Mouse (Mus musculus): Measurements from ENCODE around the gene Arl10. TPM values are rescaled to one million over a fixed set of nuclear protein-coding genes. Genes with fewer than 3 reads are reported as not detected.

The Arl10 gene
- polyA plus RNA-seq, 1 experiment from 2014 or later = 19.2 TPM

DNA sequence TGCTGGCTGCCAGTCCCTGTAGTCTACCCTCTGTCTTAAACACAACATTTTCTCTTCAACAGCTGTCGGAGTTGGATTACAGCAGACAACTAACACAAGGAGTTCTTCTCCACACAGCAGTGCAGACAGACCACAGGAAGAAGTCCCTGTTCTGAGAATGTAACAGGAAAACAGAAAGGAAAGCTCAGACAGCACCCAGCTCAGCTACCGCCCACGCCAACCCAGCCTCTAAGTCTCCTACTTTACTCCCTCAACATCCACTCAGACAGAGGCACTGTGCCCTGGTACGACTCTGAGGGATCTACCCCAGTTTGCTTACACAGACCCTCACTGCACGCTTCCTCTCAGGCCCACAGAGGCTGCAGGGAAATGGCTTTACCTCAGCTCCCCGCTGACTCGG lies 14.2 kb upstream of the Arl10 start:
- peaks cover 81% of the 10 kb centered on the region for H3K36me3 ChIP-seq (ENCODE audit: control insufficient read depth, insufficient read depth, low read length)
- H3K4me2 ChIP-seq (ENCODE audit: low read length) = no peak overlapping the region
- WGBS = 93% methylated on average over 7 of the region's 7 CpGs

DNA sequence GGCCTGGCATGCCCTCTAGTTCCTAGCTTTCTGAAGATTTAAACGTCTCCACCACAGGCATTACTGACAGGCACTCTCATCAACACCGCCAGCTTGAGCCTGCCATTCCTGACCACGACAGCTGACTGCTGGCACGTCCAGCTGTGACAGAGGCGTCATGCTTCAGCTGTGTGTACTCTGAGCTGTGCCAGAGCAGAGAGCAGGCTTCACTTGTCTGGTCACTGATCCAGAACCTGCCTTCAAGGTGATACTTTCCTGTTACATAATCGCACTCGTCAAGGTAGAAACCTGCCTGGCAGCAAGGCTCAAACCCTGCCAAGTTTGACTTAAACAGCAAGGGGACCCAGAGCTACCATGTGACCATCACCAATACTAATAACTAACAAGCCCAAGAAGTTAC lies 12.3 kb upstream of the Arl10 start:
- Histone ChIP-seq H3K36me3 (ENCODE audit: control insufficient read depth, insufficient read depth, low read length) (peaks cover 61% of the 10 kb centered on the region), H3K9me3 (ENCODE audit: control insufficient read depth, low read length) (no peaks in the 10 kb centered on the region), H3K9ac (ENCODE audit: low read length) (no peak overlapping the region), H3K4me1 (ENCODE audit: control insufficient read depth in 2 of 2, insufficient read depth in 2 of 2, low read length in 2 of 2) (peaks cover 9 to 11% of the 10 kb centered on the region in 2 experiments), H3K4me2 (ENCODE audit: low read length) (no peak overlapping the region), H3K4me3 (ENCODE audit: control insufficient read depth in 1 of 2, insufficient read depth in 1 of 2, low read depth in 1 of 2, low read length in 2 of 2) (no peak overlapping the region), H3K27me3 (ENCODE audit: control insufficient read depth, insufficient read depth, low read length) (no peaks in the 10 kb centered on the region), H3K27ac (replicated peaks in 1 of 2; ENCODE audit: control insufficient read depth in 1 of 2, insufficient read depth in 1 of 2, low read depth in 2 of 2, low read length in 2 of 2) (no peak overlapping the region)
- 69% methylated on average over 7 of the region's 7 CpGs for WGBS
- no peak for ATAC-seq (ENCODE audit: insufficient number of reproducible peaks, insufficient read depth, low FRiP score, low read depth)

More for the DNA sequence above, 14.2 kb upstream of the Arl10 start:
- Histone ChIP-seq H3K9me3 (ENCODE audit: control insufficient read depth, low read length) (no peaks in the 10 kb centered on the region), H3K27ac (replicated peaks in 1 of 2; ENCODE audit: control insufficient read depth in 1 of 2, insufficient read depth in 1 of 2, low read depth in 2 of 2, low read length in 2 of 2) (no peak overlapping the region), H3K4me3 (ENCODE audit: control insufficient read depth in 1 of 2, insufficient read depth in 1 of 2, low read depth in 1 of 2, low read length in 2 of 2) (no peak overlapping the region), H3K4me1 (ENCODE audit: control insufficient read depth in 2 of 2, insufficient read depth in 2 of 2, low read length in 2 of 2) (peaks cover 7 to 9% of the 10 kb centered on the region in 2 experiments), H3K9ac (ENCODE audit: low read length) (no peak overlapping the region), H3K27me3 (ENCODE audit: control insufficient read depth, insufficient read depth, low read length) (no peaks in the 10 kb centered on the region)
- no peak for ATAC-seq (ENCODE audit: insufficient number of reproducible peaks, insufficient read depth, low FRiP score, low read depth)

DNA sequence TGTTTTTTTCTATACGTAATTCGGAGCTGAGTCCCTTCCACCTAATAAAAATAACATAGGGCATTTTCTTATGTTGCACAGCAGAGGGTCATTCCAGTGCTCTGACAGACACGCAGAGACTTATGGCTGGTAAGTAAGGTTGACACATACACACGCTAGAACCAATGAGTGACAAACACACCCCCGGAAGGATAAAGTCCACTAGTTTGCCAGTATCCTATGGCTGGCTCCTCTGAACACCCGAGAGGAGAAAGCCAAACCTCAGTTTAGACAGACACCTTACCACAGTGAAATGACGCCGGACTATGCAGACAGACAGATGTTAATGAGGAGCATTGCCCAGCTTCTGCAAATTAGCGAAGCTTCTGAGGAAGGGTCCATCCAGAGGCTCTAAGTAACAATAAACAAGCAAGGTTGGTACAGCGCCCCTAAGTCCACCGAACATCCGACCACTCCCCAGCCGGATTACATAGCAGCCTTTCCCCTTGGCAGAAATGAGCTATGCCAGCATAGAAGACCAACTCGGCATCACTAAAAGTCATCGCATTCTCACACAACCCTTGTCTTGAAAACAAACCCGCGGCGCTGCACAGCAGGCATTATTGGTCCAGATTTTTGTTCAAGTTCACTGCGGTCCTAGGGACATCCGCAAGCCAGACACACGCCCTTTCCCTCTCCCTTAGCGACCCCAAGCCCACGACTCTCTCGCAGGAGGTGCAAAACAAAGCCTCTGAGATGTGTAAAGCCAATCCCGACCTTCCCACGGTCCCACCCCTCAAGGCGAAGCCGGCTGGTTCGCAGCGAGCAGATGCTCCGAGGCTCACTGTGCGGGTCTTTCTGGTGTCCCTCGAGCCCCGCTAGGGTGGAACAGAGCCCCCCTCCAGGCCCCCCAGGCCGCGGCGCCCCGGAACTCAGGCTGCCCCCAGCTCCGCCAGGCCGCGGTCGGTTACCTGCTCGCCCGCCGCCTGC lies 10.3 kb upstream of the Arl10 start:
- Histone ChIP-seq H3K4me1 (ENCODE audit: control insufficient read depth in 2 of 2, insufficient read depth in 2 of 2, low read length in 2 of 2) (peaks cover 9 to 11% of the 10 kb centered on the region in 2 experiments), H3K27me3 (ENCODE audit: control insufficient read depth, insufficient read depth, low read length) (no peaks in the 10 kb centered on the region), H3K4me3 (ENCODE audit: control insufficient read depth in 1 of 2, insufficient read depth in 1 of 2, low read depth in 1 of 2, low read length in 2 of 2) (peak overlapping the region; percentile 85 to 97), H3K9ac (ENCODE audit: low read length) (peak overlapping the region; percentile 98), H3K36me3 (ENCODE audit: control insufficient read depth, insufficient read depth, low read length) (peaks cover 42% of the 10 kb centered on the region), H3K4me2 (ENCODE audit: low read length) (peak overlapping the region; percentile 87), H3K9me3 (ENCODE audit: control insufficient read depth, low read length) (no peaks in the 10 kb centered on the region), H3K27ac (replicated peaks in 1 of 2; ENCODE audit: control insufficient read depth in 1 of 2, insufficient read depth in 1 of 2, low read depth in 2 of 2, low read length in 2 of 2) (peak overlapping the region; percentile 2 to 62; a peak in 1 of 4 replicates)
- 11% methylated on average over 45 of the region's 45 CpGs for WGBS
- peak; percentile 35 for ATAC-seq (ENCODE audit: insufficient number of reproducible peaks, insufficient read depth, low FRiP score, low read depth)

DNA sequence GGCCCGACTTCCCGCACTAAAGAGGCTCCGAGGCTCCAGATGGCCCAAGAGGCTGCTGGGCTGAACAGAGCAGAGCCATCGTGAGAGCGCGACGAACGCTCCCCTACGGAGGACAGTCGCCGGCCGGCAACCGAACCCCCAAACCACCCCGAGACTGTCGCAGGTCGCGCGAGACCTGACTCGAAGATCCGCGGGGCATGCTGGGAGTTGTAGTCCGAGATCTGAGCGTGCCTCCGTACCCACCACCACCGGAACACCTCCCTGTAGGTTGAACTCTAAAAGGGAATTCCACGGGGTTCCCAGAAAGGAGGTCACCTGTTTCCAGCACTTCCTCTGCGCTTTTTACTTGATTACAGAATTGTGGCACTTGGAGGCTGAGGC lies 9.6 kb upstream of the Arl10 start, which contains the start of gene 4833439L19Rik:
Gene 4833439L19Rik (minus strand): TSS at position 235 of the 381 bp plus-strand sequence.
- peak within 1 kb of the TSS; percentile 85 to 97 for H3K4me3 ChIP-seq (ENCODE audit: control insufficient read depth in 1 of 2, insufficient read depth in 1 of 2, low read depth in 1 of 2, low read length in 2 of 2)
- H3K36me3 ChIP-seq (ENCODE audit: control insufficient read depth, insufficient read depth, low read length) = peaks cover 35% of the 10 kb centered on the region
- peak; percentile 92 for ATAC-seq (ENCODE audit: insufficient number of reproducible peaks, insufficient read depth, low FRiP score, low read depth)
- peak within 1 kb of the TSS; percentile 62 to 68 for H3K27ac ChIP-seq (replicated peaks in 1 of 2; ENCODE audit: control insufficient read depth in 1 of 2, insufficient read depth in 1 of 2, low read depth in 2 of 2, low read length in 2 of 2)
- 0% methylated on average over 27 of the region's 27 CpGs for WGBS
- peak within 1 kb of the TSS; percentile 87 for H3K4me2 ChIP-seq (ENCODE audit: low read length)
- no peaks in the 10 kb centered on the region for H3K27me3 ChIP-seq (ENCODE audit: control insufficient read depth, insufficient read depth, low read length)
- H3K4me1 ChIP-seq (ENCODE audit: control insufficient read depth in 2 of 2, insufficient read depth in 2 of 2, low read length in 2 of 2) = peaks cover 9 to 11% of the 10 kb centered on the region in 2 experiments
- peak within 1 kb of the TSS; percentile 98 for H3K9ac ChIP-seq (ENCODE audit: low read length)
- H3K9me3 ChIP-seq (ENCODE audit: control insufficient read depth, low read length) = no peaks in the 10 kb centered on the region

DNA sequence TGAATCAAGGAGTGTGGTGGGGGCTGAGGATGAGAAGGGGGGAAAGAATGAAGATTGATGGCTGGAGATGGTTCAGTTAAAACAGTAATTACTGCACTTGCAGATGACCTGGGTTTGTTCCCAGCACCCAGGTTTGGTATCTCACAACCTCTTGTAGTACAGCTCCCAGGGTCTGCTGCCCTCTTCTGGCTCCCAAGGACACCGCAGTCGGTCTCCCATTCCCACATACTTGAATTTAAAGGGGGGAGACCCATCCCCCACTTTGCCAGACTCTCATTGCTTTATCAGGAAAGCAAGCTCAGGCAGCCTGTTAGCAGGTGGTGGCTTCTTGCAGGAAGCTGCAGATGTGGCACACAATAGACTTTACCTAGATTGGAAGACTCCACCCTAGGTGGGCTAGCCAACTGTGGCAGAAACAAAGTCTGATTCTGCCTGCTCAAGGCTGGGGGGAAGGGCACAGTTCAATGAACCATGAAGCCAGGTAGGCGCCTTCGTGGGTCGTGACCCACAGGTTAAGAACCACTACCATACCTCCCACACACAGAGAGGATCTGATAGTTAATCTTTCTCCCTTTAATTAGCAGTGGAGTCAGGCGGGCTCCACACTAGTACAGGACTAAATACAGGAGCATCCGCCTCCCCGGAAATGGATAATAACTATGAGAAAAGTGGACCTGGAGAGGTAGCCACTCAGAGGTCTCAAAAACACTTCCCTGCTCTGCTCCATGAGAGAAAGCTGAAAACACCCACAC lies 9.0 kb upstream of the Arl10 start:
- Histone ChIP-seq H3K4me2 (ENCODE audit: low read length) (peak overlapping the region; percentile 87), H3K27ac (replicated peaks in 1 of 2; ENCODE audit: control insufficient read depth in 1 of 2, insufficient read depth in 1 of 2, low read depth in 2 of 2, low read length in 2 of 2) (peak overlapping the region; percentile 57 to 68; a peak in 3 of 4 replicates), H3K4me3 (ENCODE audit: control insufficient read depth in 1 of 2, insufficient read depth in 1 of 2, low read depth in 1 of 2, low read length in 2 of 2) (peak overlapping the region; percentile 85 to 97), H3K9ac (ENCODE audit: low read length) (peak overlapping the region; percentile 98), H3K36me3 (ENCODE audit: control insufficient read depth, insufficient read depth, low read length) (peaks cover 29% of the 10 kb centered on the region), H3K9me3 (ENCODE audit: control insufficient read depth, low read length) (no peaks in the 10 kb centered on the region), H3K4me1 (ENCODE audit: control insufficient read depth in 2 of 2, insufficient read depth in 2 of 2, low read length in 2 of 2) (peaks cover 9 to 11% of the 10 kb centered on the region in 2 experiments), H3K27me3 (ENCODE audit: control insufficient read depth, insufficient read depth, low read length) (no peaks in the 10 kb centered on the region)
- 0 out of 2 replicates have a peak, but pooled peaks have one; percentile 5 for ATAC-seq (ENCODE audit: insufficient number of reproducible peaks, insufficient read depth, low FRiP score, low read depth)
- 46% methylated on average over 8 of the region's 8 CpGs for WGBS

DNA sequence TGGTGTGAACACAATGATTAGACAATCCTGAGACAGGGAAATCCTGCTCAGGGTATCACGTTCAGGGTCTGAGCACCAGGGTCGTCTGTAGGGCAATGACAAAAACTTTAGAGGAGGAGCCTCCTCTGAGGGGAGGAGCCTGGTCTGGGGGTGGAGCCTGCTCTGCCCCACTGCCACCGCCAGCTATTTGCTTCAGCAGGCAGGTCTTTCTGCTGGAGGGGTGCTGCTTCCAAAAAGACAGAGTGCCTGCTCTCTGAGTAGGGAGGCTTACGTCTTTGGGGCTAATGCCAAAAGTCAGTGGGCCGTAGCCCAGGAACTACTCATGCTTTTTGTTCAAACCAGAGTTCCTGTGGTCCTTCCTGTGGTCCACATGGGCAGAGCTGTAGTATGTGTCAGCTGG lies 6.4 kb upstream of the Arl10 start:
- WGBS = 48% methylated on average over 5 of the region's 5 CpGs
- H3K9me3 ChIP-seq (ENCODE audit: control insufficient read depth, low read length) = no peaks in the 10 kb centered on the region
- no peaks in the 10 kb centered on the region for H3K27me3 ChIP-seq (ENCODE audit: control insufficient read depth, insufficient read depth, low read length)
- H3K27ac ChIP-seq (replicated peaks in 1 of 2; ENCODE audit: control insufficient read depth in 1 of 2, insufficient read depth in 1 of 2, low read depth in 2 of 2, low read length in 2 of 2) = no peak overlapping the region
- H3K4me3 ChIP-seq (ENCODE audit: control insufficient read depth in 1 of 2, insufficient read depth in 1 of 2, low read depth in 1 of 2, low read length in 2 of 2) = no peak overlapping the region
- no peak overlapping the region for H3K9ac ChIP-seq (ENCODE audit: low read length)
- no peak for ATAC-seq (ENCODE audit: insufficient number of reproducible peaks, insufficient read depth, low FRiP score, low read depth)
- peaks cover 12 to 16% of the 10 kb centered on the region in 2 experiments for H3K4me1 ChIP-seq (ENCODE audit: control insufficient read depth in 2 of 2, insufficient read depth in 2 of 2, low read length in 2 of 2)
- H3K36me3 ChIP-seq (ENCODE audit: control insufficient read depth, insufficient read depth, low read length) = 0 out of 2 replicates have a peak, but pooled peaks cover 4% of the 10 kb centered on the region
- no peak overlapping the region for H3K4me2 ChIP-seq (ENCODE audit: low read length)

DNA sequence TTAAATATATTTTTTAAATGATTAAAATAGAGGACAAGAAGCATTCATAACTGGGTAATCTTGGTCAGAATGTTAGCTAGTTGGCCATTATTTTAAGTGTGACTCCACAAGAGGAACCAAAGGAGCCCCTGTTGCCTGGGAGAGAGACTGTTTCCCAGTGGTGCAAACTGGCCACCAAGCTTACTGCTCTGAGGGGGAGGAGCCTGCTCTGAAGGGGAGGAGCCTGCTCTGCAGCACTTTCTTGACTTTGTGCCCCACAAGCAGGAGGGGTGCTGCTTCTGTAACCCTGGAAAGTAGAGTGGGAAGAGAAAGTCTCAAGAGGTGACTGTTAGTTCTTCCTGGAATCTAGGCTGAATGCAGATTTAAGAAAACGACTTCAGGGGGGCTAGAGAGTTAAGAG lies 5.5 kb upstream of the Arl10 start:
- H3K27me3 ChIP-seq (ENCODE audit: control insufficient read depth, insufficient read depth, low read length) = no peaks in the 10 kb centered on the region
- no peak overlapping the region for H3K4me2 ChIP-seq (ENCODE audit: low read length)
- 47% methylated on average over 1 of the region's 1 CpGs for WGBS
- H3K9ac ChIP-seq (ENCODE audit: low read length) = no peak overlapping the region
- H3K4me3 ChIP-seq (ENCODE audit: control insufficient read depth in 1 of 2, insufficient read depth in 1 of 2, low read depth in 1 of 2, low read length in 2 of 2) = no peak overlapping the region
- H3K27ac ChIP-seq (replicated peaks in 1 of 2; ENCODE audit: control insufficient read depth in 1 of 2, insufficient read depth in 1 of 2, low read depth in 2 of 2, low read length in 2 of 2) = no peak overlapping the region
- no peaks in the 10 kb centered on the region for H3K9me3 ChIP-seq (ENCODE audit: control insufficient read depth, low read length)
- no peak for ATAC-seq (ENCODE audit: insufficient number of reproducible peaks, insufficient read depth, low FRiP score, low read depth)
- H3K4me1 ChIP-seq (ENCODE audit: control insufficient read depth in 2 of 2, insufficient read depth in 2 of 2, low read length in 2 of 2) = peaks cover 10 to 12% of the 10 kb centered on the region in 2 experiments
- no peaks in the 10 kb centered on the region for H3K36me3 ChIP-seq (ENCODE audit: control insufficient read depth, insufficient read depth, low read length)

All from heart, embryonic 14.5 days (tissue).